Mouse (Mus musculus): Measurements from ENCODE around the gene Pip5k1a. TPM values are rescaled to one million over a fixed set of nuclear protein-coding genes. Genes with fewer than 3 reads are reported as not detected.
A peak's percentile ranks its signal among the peaks of the same experiment; 100 is the strongest.
"Not testable (repeated sequence)": the region's sequence is repeated elsewhere in the genome, so short reads cannot be mapped to it uniquely, and the experiment has no call there.

The Pip5k1a gene
- polyA plus RNA-seq, 1 experiment: 14.5 TPM

DNA sequence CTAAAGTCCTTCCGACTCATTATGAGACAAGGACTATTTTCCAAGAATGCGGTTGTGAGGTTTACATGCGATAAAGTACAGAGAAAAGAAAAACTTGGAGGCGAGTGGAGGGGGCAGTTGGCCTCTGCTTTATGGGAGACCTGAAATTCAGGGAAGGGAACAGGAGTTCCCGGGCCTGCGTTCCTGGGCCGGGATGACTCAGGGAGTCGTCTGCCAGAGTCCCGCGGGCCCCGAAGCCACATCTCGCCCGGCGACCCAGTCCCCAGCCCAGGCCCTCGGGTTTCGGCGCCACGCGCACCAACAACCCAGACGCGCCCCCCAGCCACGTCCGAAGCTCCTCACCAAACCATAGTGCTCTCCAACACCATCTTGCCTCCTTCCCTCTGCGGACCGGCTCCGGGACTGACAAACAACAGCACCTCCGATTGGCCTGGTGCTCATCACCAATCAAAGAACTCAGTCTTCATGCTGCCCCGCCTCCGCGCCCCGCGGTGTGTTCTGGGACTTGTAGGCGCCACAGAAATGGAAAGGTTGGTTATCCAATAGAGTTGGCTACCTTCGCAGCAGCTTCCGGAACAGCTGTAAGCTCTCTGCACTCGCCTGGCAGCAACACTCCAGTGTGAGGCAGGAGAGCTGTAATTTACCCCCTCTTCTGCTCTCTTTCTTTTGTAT is 64.4 kb downstream of the Pip5k1a start, which contains the start of gene Psmd4:
TSS of gene Psmd4 (minus strand) at position 449 of the 672 bp plus-strand sequence.
- H3K4me1 ChIP-seq (ENCODE audit: control insufficient read depth, insufficient read depth, insufficient read length, low read length): peaks cover 4% of the 10 kb centered on the region; the same call in 1 of the 2 replicates
- H3K27ac ChIP-seq (replicated peaks; ENCODE audit: low read depth, low read length): peak within 1 kb of the TSS; percentile 82
- H3K4me3 ChIP-seq (ENCODE audit: insufficient read depth, low read depth, low read length): peak within 1 kb of the TSS; percentile 93

DNA sequence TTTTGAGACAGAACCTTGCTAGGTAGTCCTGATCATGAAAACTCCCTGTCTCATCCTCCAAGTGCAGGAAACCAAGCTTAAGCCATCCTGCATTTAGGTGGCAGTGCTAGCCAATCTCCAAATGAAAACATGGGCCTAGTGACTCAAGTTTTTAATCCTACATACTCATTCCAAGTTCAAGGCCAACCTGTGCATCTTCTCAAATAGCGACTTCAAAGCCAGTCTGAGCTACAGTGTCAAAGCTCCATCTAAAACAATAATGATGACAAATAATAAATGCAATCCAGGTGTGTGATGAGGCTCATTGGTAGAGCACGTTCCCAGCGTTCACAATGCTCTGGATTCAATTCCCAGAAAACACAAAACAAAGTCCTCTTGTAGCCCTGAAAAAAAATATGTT is 65.1 kb downstream of the Pip5k1a start:
- H3K4me1 ChIP-seq (ENCODE audit: control insufficient read depth, insufficient read depth, insufficient read length, low read length): peaks cover 4% of the 10 kb centered on the region; the same call in 1 of the 2 replicates
- peak overlapping the region; percentile 39; the same call in 1 of the 2 replicates for H3K27ac ChIP-seq (replicated peaks; ENCODE audit: low read depth, low read length)
- peak overlapping the region; percentile 93 for H3K4me3 ChIP-seq (ENCODE audit: insufficient read depth, low read depth, low read length)

DNA sequence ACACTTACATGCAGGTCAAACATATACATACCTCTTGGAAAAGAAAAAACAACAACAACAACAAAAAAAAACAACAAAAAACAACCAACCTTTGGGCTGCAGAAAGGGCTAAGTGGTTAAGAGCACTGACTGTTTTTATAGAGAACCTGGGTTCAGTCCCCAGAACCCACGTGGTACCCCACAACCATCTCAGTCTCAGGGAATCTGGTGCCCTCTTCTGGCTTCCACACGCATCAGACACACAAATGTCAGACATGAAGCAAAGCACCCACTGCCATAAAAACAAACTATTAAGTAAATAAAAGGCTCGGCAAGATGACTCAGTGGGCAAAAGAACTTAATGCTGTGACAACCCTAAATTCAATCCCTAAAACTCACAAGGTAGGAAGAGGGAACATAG is 76.8 kb downstream of the Pip5k1a start:
- H3K4me1 ChIP-seq (ENCODE audit: control insufficient read depth, insufficient read depth, insufficient read length, low read length): no peaks in the 10 kb centered on the region

DNA sequence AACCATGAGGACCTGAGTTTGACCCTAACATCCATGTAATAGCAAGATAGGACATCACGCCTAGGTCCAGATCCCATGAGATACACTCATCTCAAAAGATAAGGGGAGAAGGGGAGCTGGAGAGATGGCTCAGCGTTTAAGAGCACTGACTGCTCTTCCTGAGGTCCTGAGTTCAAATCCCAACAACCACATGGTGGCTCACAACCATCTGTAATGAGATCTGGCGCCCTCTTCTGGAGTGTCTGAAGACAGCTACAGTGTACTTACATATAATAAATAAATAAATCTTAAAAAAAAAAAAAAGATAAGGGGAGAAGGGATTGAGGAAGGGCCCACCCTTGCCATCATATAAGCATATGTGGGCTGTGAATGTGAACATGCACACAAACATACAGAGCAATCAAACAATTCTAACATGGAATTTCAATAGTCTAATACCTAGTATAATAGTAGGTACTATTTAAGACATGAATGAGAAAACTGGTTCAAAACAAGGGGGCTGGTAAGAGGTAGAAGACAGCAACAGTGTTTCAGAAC is 77.4 kb downstream of the Pip5k1a start:
- not testable (repeated sequence) for H3K4me3 ChIP-seq (ENCODE audit: insufficient read depth, low read depth, low read length)

More for the DNA sequence above, 76.8 kb downstream of the Pip5k1a start:
- no peak overlapping the region for H3K27ac ChIP-seq (replicated peaks; ENCODE audit: low read depth, low read length)
- no peak overlapping the region for H3K4me3 ChIP-seq (ENCODE audit: insufficient read depth, low read depth, low read length)

DNA sequence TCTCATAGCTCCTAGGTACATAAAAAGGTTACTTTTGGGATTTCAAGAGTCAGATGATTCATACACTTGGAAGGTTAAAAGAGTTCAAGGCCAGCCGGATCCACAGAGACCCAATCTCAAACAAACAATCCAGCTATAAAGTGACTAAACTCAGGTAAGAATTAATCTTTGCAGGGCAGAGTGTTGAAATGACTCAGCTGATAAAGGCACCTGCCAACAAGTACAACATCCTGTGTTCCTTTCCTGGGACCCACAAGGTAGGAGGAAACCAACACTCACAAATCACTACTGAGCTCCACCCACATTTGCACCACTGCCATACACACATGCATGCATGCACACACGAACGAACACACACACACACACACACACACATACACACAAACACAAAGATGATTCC is 78.1 kb downstream of the Pip5k1a start:
- no peaks in the 10 kb centered on the region for H3K4me1 ChIP-seq (ENCODE audit: control insufficient read depth, insufficient read depth, insufficient read length, low read length)
- H3K27ac ChIP-seq (replicated peaks; ENCODE audit: low read depth, low read length): no peak overlapping the region
- H3K4me3 ChIP-seq (ENCODE audit: insufficient read depth, low read depth, low read length): no peak overlapping the region

More for the DNA sequence above, 77.4 kb downstream of the Pip5k1a start:
- H3K4me1 ChIP-seq (ENCODE audit: control insufficient read depth, insufficient read depth, insufficient read length, low read length); H3K27ac ChIP-seq (replicated peaks; ENCODE audit: low read depth, low read length): not testable (repeated sequence)

DNA sequence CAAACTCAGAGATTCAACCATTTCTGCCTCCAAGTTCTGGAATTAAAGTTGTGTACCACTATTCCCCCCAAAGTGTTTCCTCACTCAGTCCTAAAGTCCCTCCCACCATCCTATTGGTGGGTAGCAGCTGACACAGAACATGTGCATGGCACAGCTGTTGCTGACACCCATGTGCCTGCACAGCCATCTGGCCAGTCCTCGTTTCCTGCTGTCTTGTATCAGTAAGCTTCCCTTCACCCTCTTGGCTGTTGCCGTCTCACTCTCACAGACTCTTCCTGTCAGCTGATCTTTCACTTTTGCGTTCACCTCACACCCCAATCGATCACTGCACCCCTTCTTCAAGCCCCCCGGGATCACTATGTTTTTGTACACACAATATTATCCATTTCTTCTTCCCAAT is 79.0 kb downstream of the Pip5k1a start:
- Histone ChIP-seq H3K4me3 (ENCODE audit: insufficient read depth, low read depth, low read length) (no peak overlapping the region), H3K27ac (replicated peaks; ENCODE audit: low read depth, low read length) (no peak overlapping the region), H3K4me1 (ENCODE audit: control insufficient read depth, insufficient read depth, insufficient read length, low read length) (no peaks in the 10 kb centered on the region)

DNA sequence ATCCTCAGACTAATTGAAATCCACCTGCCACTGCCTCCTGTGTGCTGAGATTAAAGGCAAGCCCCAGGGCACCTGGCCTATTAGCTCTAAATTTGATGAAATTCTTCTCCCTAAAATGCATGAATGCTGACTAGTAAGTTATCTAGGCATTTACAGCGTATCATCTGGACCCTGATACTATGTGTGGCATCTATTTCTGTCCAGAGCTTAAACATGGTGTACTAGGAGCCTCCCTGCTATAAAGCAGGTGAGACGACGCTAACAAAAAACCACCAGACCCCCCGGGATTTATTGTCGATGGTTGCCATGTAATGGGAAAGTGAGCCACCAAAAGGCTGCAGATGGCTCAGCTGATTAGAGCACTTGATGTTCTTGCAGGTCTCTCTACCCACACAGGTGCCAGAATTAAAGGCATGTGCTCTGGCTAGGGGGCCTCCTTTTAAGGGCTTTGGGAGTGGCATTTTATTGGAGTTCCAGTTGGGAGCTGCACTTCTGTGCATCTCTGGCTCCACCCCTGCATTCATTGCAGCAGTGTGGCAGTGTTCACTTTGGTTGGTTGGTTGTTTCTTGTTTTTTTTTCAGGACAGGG is 79.6 kb downstream of the Pip5k1a start:
- Histone ChIP-seq H3K27ac (replicated peaks; ENCODE audit: low read depth, low read length) (no peak overlapping the region), H3K4me1 (ENCODE audit: control insufficient read depth, insufficient read depth, insufficient read length, low read length) (no peaks in the 10 kb centered on the region)

DNA sequence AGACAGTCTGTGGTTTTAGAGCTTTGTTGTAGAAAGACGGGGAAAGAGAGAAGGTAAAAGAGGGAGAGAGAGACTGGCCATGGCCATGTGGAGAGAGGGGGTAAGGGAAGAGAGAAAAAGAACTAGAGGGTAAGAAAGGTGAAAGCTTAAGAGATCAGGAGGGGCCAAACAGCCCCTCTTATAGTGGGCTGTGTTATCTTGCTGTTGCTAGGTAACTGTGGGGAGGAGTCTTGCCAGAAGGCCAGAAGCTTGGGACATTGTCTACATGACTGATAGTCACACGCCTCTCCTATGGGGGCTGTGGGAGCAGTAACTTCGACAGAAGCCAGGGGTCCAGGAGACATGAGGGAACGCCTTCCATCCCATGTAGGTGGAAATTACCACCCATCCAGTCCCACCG is 81.5 kb downstream of the Pip5k1a start:
- Histone ChIP-seq H3K4me3 (ENCODE audit: insufficient read depth, low read depth, low read length) (no peak overlapping the region), H3K4me1 (ENCODE audit: control insufficient read depth, insufficient read depth, insufficient read length, low read length) (no peaks in the 10 kb centered on the region)

More for the DNA sequence above, 79.6 kb downstream of the Pip5k1a start:
- H3K4me3 ChIP-seq (ENCODE audit: insufficient read depth, low read depth, low read length): no peak overlapping the region

DNA sequence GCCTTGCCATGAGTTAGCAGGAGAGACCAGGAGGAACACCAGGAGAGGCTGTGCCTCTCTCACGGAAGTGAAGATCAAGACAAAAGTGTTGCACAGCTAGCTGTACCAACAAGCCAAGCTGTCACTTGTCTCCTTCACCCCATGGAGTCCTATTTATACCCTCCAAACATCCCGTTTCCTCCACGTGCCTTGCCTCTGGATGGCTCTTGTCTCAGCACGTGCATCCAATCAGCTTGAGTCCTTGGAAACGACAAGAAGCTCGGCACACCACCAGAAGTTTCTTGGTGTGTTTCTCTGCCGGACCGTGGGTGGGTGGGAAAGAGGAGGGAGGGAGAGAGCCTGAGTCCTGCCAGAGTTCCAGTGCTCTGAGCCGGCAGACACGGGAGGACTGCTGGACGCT is 82.2 kb downstream of the Pip5k1a start:
- Histone ChIP-seq H3K4me1 (ENCODE audit: control insufficient read depth, insufficient read depth, insufficient read length, low read length) (no peaks in the 10 kb centered on the region), H3K27ac (replicated peaks; ENCODE audit: low read depth, low read length) (no peak overlapping the region), H3K4me3 (ENCODE audit: insufficient read depth, low read depth, low read length) (no peak overlapping the region)

More for the DNA sequence above, 81.5 kb downstream of the Pip5k1a start:
- H3K27ac ChIP-seq (replicated peaks; ENCODE audit: low read depth, low read length): no peak overlapping the region

DNA sequence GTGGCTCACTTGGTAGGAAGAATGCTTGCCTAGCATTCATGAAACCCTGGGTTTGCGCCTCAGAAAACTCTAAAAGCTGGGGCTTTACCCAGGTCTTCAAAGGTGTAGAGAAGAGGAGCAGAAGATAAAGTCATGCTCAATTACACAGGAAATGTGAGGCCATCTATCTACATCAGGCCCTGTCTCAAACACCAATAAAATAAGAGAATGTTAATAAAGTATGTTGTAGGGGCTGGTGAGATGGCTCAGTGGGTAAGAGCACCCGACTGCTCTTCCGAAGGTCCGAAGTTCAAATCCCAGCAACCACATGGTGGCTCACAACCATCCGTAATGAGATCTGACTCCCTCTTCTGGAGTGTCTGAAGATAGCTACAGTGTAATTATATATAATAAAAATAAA is 85.8 kb downstream of the Pip5k1a start:
- not testable (repeated sequence) for H3K27ac ChIP-seq (replicated peaks; ENCODE audit: low read depth, low read length); H3K4me3 ChIP-seq (ENCODE audit: insufficient read depth, low read depth, low read length); H3K4me1 ChIP-seq (ENCODE audit: control insufficient read depth, insufficient read depth, insufficient read length, low read length)

DNA sequence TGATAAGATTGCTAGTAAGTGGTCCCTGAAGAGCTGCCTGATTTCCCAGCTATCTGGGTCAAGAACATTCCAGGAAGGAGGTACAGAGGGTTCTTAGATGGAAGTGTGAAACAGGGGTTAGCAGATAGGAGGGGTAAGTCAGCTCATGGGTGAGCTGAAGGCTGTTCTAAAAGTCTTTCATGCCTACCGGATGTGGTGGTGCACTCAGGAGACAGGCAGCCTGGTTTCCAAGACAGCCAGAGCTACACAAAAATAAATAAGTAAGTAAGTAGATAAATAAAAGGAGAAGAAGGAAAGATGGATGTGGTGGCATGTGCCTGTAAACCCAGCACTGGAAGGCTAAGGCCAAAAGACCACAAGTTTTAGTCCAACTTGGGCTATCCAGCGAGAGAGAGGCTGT is 88.0 kb downstream of the Pip5k1a start:
- no peak overlapping the region for H3K27ac ChIP-seq (replicated peaks; ENCODE audit: low read depth, low read length)
- H3K4me3 ChIP-seq (ENCODE audit: insufficient read depth, low read depth, low read length): no peak overlapping the region
- no peaks in the 10 kb centered on the region for H3K4me1 ChIP-seq (ENCODE audit: control insufficient read depth, insufficient read depth, insufficient read length, low read length)

DNA sequence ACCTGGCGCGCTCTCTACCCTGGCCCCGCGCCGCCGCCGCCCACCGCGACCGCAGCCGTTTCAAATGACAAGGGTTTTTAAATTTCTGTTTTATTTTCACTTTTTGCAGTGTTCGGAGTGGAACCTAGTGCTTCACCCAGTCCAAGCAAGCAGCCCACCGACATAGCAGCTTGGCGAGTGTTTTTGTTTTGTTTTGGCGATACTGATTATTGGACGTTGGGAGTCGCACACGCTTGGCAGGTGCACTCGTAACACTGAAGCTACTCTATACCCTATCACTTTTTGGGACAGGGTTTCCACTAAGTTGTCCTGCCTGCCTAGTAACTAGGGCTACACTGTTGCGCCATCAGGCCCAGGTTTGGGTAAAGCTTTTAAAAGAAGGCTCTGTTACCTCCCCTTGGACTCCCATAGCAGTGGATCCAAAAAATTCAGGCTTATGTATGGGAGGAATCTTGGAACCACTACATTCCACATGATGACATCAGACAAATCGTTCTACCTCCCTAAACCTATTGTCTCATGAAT is 90.1 kb downstream of the Pip5k1a start:
- Histone ChIP-seq H3K4me1 (ENCODE audit: control insufficient read depth, insufficient read depth, insufficient read length, low read length) (no peaks in the 10 kb centered on the region), H3K4me3 (ENCODE audit: insufficient read depth, low read depth, low read length) (peak overlapping the region; percentile 62), H3K27ac (replicated peaks; ENCODE audit: low read depth, low read length) (no peak overlapping the region)

DNA sequence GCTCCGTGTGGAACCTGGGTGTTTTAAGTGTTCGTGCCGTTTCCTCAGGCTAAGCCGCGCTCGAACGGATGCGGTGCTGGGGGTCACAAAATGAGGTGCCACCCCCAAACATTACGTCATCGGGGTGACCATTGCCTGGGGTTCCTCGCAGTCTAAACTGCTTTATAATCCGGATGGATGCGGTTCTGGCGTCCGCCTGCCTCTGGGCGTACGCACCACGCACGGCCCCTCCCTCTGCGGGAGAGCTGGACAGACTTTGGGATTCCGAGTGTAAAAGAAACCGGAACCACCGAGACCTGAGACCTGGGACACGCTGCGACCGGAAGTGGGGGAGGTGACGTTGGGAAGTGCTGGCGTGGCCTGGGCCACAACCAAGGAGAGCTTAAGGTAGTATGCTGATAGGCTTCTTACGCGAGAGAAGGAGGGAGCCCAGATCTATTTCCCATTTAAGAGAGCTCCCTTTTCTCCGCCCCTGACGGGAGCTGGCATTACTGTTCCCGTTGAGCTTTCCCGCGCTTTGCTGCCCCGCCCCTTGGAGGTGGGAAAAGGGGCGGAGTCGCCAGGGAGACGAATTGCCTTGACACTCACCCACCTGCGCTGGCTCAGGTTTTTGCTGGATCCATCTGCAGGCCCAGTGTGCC is 90.7 kb downstream of the Pip5k1a start:
- Histone ChIP-seq H3K4me1 (ENCODE audit: control insufficient read depth, insufficient read depth, insufficient read length, low read length) (no peaks in the 10 kb centered on the region), H3K4me3 (ENCODE audit: insufficient read depth, low read depth, low read length) (peak overlapping the region; percentile 62), H3K27ac (replicated peaks; ENCODE audit: low read depth, low read length) (peak overlapping the region; percentile 72)

DNA sequence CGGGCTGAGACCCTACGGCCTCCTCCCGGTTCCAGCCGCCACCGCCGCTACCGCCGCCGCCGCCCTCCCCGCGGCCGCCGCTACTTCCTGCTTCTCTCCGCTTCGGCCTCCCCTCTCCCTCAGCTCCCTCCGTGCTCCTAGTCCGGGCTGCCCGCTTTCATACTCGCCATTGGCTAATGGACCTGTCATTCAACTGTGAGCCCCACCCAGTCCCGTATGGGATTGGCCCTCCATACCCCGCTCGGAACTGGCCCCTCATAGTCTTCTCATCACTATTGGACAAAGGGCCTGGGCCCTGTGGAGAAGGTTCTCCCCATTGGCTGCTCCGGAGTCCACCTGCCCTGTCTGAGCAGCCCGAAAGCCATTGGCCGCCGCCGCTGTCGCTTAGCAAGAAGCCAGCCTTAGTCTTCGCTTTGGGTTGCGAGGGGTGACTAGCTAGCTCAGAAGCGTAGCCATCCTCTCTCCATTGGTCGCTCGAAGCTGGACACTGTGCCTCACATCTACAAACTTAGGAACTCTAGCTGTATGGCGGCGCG is 91.3 kb downstream of the Pip5k1a start, which contains the start of gene Zfp687:
TSS of gene Zfp687 (minus strand) at position 112 of the 536 bp plus-strand sequence.
- Histone ChIP-seq H3K27ac (replicated peaks; ENCODE audit: low read depth, low read length) (peak within 1 kb of the TSS; percentile 72), H3K4me3 (ENCODE audit: insufficient read depth, low read depth, low read length) (peak within 1 kb of the TSS; percentile 78), H3K4me1 (ENCODE audit: control insufficient read depth, insufficient read depth, insufficient read length, low read length) (no peaks in the 10 kb centered on the region)
